Mouse (Mus musculus) heart, postnatal 25 days (tissue): ENCODE data around the gene BC024978. TPM values are rescaled to one million over a fixed set of nuclear protein-coding genes. Genes with fewer than 3 reads are reported as not detected.
A peak's percentile ranks its signal among the peaks of the same experiment; 100 is the strongest.

Experiments
- DNase-seq: peaks from one replicate; pipeline ENCODE4 v3.0.0; 2022; ENCODE audit warnings: low spot score
- intact Hi-C: fragments of 180-260 bp; cut with DNase I; formaldehyde crosslinking; loops from one replicate; pipeline ENCODE4 v1.15.1; 2025
- microRNA-seq: library from miRNA; unstranded; fragments of <30 nt; microRNA quantifications from one replicate; pipeline ENCODE4 v1.2.0, GENCODE M21; 2022
- total RNA-seq, 2 experiments: library from RNA; stranded (reverse); gene quantifications; 2 replicates each; pipeline ENCODE4 v1.2.3; 2021

BC024978 gene
- total RNA-seq, 2 experiments from 2014 or later, result 13.9 to 15.8 TPM

GRCm38 (mm10) chr7:27255721-27256120 is 60.1 kb downstream of the BC024978 start:
- intact Hi-C loops, result no loop called here
- no peak for DNase-seq

GRCm38 (mm10) chr7:27257046-27257851 is 61.7 kb downstream of the BC024978 start:
- intact Hi-C loops, result no loop called here

GRCm38 (mm10) chr7:27257852-27258204 is 62.2 kb downstream of the BC024978 start:
- intact Hi-C loops, result no loop called here
- no peak for DNase-seq

More at GRCm38 (mm10) chr7:27257046-27257851, 61.7 kb downstream of the BC024978 start:
- DNase-seq, result no peak

GRCm38 (mm10) chr7:27258205-27258899 is 62.8 kb downstream of the BC024978 start, which contains the start of gene Numbl:
Gene Numbl, plus strand, starts transcription at chr7:27258433.
- intact Hi-C loops, result no loop called here
- DNase-seq, result peak; percentile 87

GRCm38 (mm10) chr7:27259271-27259721 is 63.7 kb downstream of the BC024978 start:
- no peak for DNase-seq
- intact Hi-C loops, result no loop called here

DNA sequence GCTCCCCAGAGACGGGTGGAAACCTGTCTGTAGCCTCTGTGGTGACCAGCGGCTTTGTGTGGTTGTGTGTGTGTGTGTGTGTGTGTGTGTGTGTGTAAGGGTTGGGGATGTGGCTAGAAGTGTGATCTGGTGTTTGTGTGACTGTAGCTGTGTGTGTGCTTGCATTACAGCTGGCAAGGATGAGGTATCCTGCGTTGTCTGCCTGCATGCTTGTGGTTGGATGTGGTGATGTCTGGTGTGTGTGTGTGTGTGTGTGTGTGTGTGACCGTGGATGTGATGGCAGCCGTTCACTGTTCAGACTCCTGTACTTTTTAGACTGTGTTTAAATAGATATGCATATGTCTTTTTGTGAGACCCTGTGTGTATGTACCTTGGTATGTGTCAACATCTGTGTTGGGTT is 64.2 kb downstream of the BC024978 start:
- intact Hi-C loops, result no loop called here
- DNase-seq, result no peak

Small RNA genes within 50 kb of the gene (microRNA-seq; reads per million reads assigned to microRNA genes)
- gene Mir1191, result not detected
- gene Mir3101, result not detected

Other genes with a start within 250 kb of the BC024978 start
- not detected for gene Cyp2a12, start 166.7 kb upstream of the BC024978 start, total RNA-seq
- gene Cyp2f2, start 75.9 kb upstream of the BC024978 start, total RNA-seq, result under 1 TPM; 0.34 to 0.45 TPM
- gene Cyp2t4, start 42.1 kb upstream of the BC024978 start, total RNA-seq, result not detected
- gene Egln2, start 29.0 kb upstream of the BC024978 start, total RNA-seq, result 10 to 100 TPM; 60.6 to 61.7 TPM
- 10 to 100 TPM; 12.0 to 13.7 TPM for gene Rab4b, start 16.9 kb upstream of the BC024978 start, total RNA-seq
- gene Gm21983, start 14.7 kb upstream of the BC024978 start, total RNA-seq, result not detected
- not detected for gene Mia, start 14.6 kb upstream of the BC024978 start, total RNA-seq
- gene Snrpa, start 490 bp downstream of the BC024978 start, total RNA-seq, result 10 to 100 TPM; 40.0 to 42.5 TPM
- 1 to 10 TPM; 4.4 to 4.7 TPM for gene Itpkc, start 32.9 kb downstream of the BC024978 start, total RNA-seq
- gene Coq8b, start 37.2 kb downstream of the BC024978 start, total RNA-seq, result 1 to 10 TPM; 7.3 to 8.1 TPM
- 1 to 10 TPM; 4.5 to 5.3 TPM for gene Numbl, start 62.7 kb downstream of the BC024978 start, total RNA-seq
- 100 to 1,000 TPM; 210 to 247 TPM for gene Ltbp4, start 141.9 kb downstream of the BC024978 start, total RNA-seq
- 1 to 10 TPM; 6.4 to 8.2 TPM for gene Shkbp1, start 160.2 kb downstream of the BC024978 start, total RNA-seq
- gene Gm20479, start 161.6 kb downstream of the BC024978 start, total RNA-seq, result not detected